10 mouse cellular contexts compared by ENCODE assay signal in genomic region chr8:80325132-80325531, GRCm38 (mm10).
DNase-seq lines count a peak whose midpoint lies in the region.
"Had no signal": no experiment of that assay in that cellular context is flagged by ENCODE, and none has a peak within 500 bp of the region (broad histone marks: within the 10 kb centered on the region; RNA-seq: fewer than 3 reads in every experiment).

No protein-coding gene starts in this region.

- no peaks in the 10 kb centered on the region for H3K79me2 ChIP-seq in macrophage (ENCODE audit: inconsistent target)

- H3K4me1 ChIP-seq in brown adipose tissue, adult 24 weeks (ENCODE audit: control insufficient read depth, insufficient read depth, insufficient read length, low read length): no peaks in the 10 kb centered on the region
- H3K4me1 ChIP-seq in limb, embryonic 10.5 days: peaks cover 30% of the 10 kb centered on the region

- H3K27ac ChIP-seq in brown adipose tissue, adult 24 weeks (replicated peaks; ENCODE audit: low read depth, low read length): peak overlapping the region; percentile 13; the same call in 1 of the 2 replicates
- H3K27ac ChIP-seq in limb, embryonic 10.5 days: peak overlapping the region; percentile 30
- H3K27ac ChIP-seq in macrophage: 0 out of 2 replicates have a peak overlapping the region, but pooled peaks have one; percentile 17
- H3K27ac ChIP-seq: heart, embryonic 10.5 days; hindbrain, embryonic 14.5 days had no signal

- no peaks in the 10 kb centered on the region for H3K36me3 ChIP-seq in limb, embryonic 10.5 days
- H3K36me3 ChIP-seq in macrophage (ENCODE audit: inconsistent target): no peaks in the 10 kb centered on the region
- H3K36me3 ChIP-seq: heart, embryonic 10.5 days had no signal

- no peaks in the 10 kb centered on the region for H3K9me3 ChIP-seq in limb, embryonic 10.5 days (replicated peaks)
- H3K9me3 ChIP-seq: heart, embryonic 10.5 days had no signal

- 80% methylated on average over 4 of the region's 4 CpGs for WGBS in limb, embryonic 10.5 days
- 12% methylated on average over 4 of the region's 4 CpGs for WGBS in macrophage (ENCODE audit: missing documents)

- peak; percentile 27 for DNase-seq in layer of hippocampus, adult 9-11 months
- DNase-seq in layer of hippocampus, postnatal 25 days (ENCODE audit: extremely low spot score in 1 of 2, low spot score in 1 of 2): no peak
- no peak for DNase-seq in limb, embryonic 10.5 days (ENCODE audit: low spot score)
- no peak for DNase-seq in left cerebral cortex, adult 18-20 months (ENCODE audit: low spot score in 2 of 2)
- no peak for DNase-seq in embryo, embryonic 10.5 days (ENCODE audit: low spot score)
- DNase-seq: kidney, postnatal 14 days had no signal

- H3K27me3 ChIP-seq in limb, embryonic 10.5 days (ENCODE audit: low read depth, poor library complexity, severe bottlenecking): no peaks in the 10 kb centered on the region

- no peak overlapping the region for H3K4me3 ChIP-seq in brown adipose tissue, adult 24 weeks (ENCODE audit: insufficient read depth, low read depth, low read length)
- no peak overlapping the region for H3K4me3 ChIP-seq in limb, embryonic 10.5 days
- H3K4me3 ChIP-seq in macrophage (ENCODE audit: inconsistent target): no peak overlapping the region
- H3K4me3 ChIP-seq: heart, embryonic 10.5 days had no signal
